Comparison of ENCODE assay signal across 11 mouse cellular contexts in genomic region chr9:15237516-15238296, GRCm38 (mm10). TPM values are rescaled to one million over a fixed set of nuclear protein-coding genes. Genes with fewer than 3 reads are reported as not detected.
DNase-seq lines count a peak whose midpoint lies in the region; ATAC-seq and TF ChIP-seq lines count a peak whose summit lies in the region.
"Had no signal": no experiment of that assay in that cellular context is flagged by ENCODE, and none has a peak within 500 bp of the region (broad histone marks: within the 10 kb centered on the region; RNA-seq: fewer than 3 reads in every experiment).

No protein-coding gene starts in this region.

- H3K9me3 ChIP-seq in hindbrain, embryonic 16.5 days (ENCODE audit: control insufficient read depth, low read length) = no peaks in the 10 kb centered on the region
- H3K9me3 ChIP-seq in hindbrain, postnatal 0 days (ENCODE audit: low read length) = no peaks in the 10 kb centered on the region
- H3K9me3 ChIP-seq in midbrain, embryonic 11.5 days (ENCODE audit: control insufficient read depth, low read length) = no peaks in the 10 kb centered on the region
- H3K9me3 ChIP-seq in midbrain, embryonic 15.5 days = no peaks in the 10 kb centered on the region
- no peaks in the 10 kb centered on the region for H3K9me3 ChIP-seq in heart, embryonic 14.5 days (ENCODE audit: control insufficient read depth, low read length)
- no peaks in the 10 kb centered on the region for H3K9me3 ChIP-seq in midbrain, postnatal 0 days (ENCODE audit: low read length)
- H3K9me3 ChIP-seq: limb, embryonic 12.5 days had no signal

- WGBS in hindbrain, embryonic 16.5 days = 56% methylated on average over 14 of the region's 14 CpGs
- WGBS in hindbrain, postnatal 0 days = 52% methylated on average over 14 of the region's 14 CpGs
- 52% methylated on average over 14 of the region's 14 CpGs for WGBS in midbrain, embryonic 11.5 days
- 48% methylated on average over 14 of the region's 14 CpGs for WGBS in midbrain, embryonic 15.5 days
- WGBS in heart, embryonic 14.5 days = 46% methylated on average over 14 of the region's 14 CpGs
- 51% methylated on average over 14 of the region's 14 CpGs for WGBS in midbrain, postnatal 0 days

- H3K4me2 ChIP-seq in hindbrain, embryonic 16.5 days (ENCODE audit: low read length) = peak overlapping the region; percentile 90
- no peak overlapping the region; the same call in 1 of the 2 replicates for H3K4me2 ChIP-seq in hindbrain, postnatal 0 days (ENCODE audit: low read depth, low read length)
- no peak overlapping the region for H3K4me2 ChIP-seq in midbrain, embryonic 11.5 days
- H3K4me2 ChIP-seq in midbrain, embryonic 15.5 days = no peak overlapping the region
- peak overlapping the region; percentile 88; the same call in 1 of the 2 replicates for H3K4me2 ChIP-seq in heart, embryonic 14.5 days (ENCODE audit: low read length)
- H3K4me2 ChIP-seq in midbrain, postnatal 0 days (ENCODE audit: low read depth, low read length, poor library complexity, severe bottlenecking) = peak overlapping the region; percentile 68

- no peak for DNase-seq in hindbrain, postnatal 0 days (ENCODE audit: low spot score)
- DNase-seq in midbrain, embryonic 11.5 days (ENCODE audit: low spot score, missing footprints) = peak; percentile 78
- DNase-seq in midbrain, postnatal 0 days (ENCODE audit: low spot score) = no peak
- DNase-seq in frontal cortex, adult 2 months (ENCODE audit: extremely low spot score in 1 of 2, low spot score in 1 of 2) = no peak
- DNase-seq in spleen, adult 12 weeks (ENCODE audit: low spot score) = no peak

- no peak for ATAC-seq in hindbrain, embryonic 16.5 days
- ATAC-seq in hindbrain, postnatal 0 days = no peak
- no peak for ATAC-seq in midbrain, embryonic 11.5 days (ENCODE audit: low FRiP score)
- no peak for ATAC-seq in midbrain, embryonic 15.5 days (replicated peaks)
- ATAC-seq in heart, embryonic 14.5 days (ENCODE audit: insufficient number of reproducible peaks, insufficient read depth, low FRiP score, low read depth) = no peak
- ATAC-seq in midbrain, postnatal 0 days (ENCODE audit: low FRiP score) = no peak
- ATAC-seq: activated CD4-positive, CD25-positive, alpha-beta regulatory T cell, adult 4 months had no signal

- H3K4me3 ChIP-seq in hindbrain, embryonic 16.5 days (ENCODE audit: low read length) = no peak overlapping the region
- no peak overlapping the region for H3K4me3 ChIP-seq in hindbrain, postnatal 0 days (ENCODE audit: low read length)
- H3K4me3 ChIP-seq in midbrain, embryonic 11.5 days (ENCODE audit: low read depth, low read length) = no peak overlapping the region
- no peak overlapping the region for H3K4me3 ChIP-seq in midbrain, embryonic 15.5 days
- H3K4me3 ChIP-seq in heart, embryonic 14.5 days (ENCODE audit: control insufficient read depth in 1 of 2, insufficient read depth in 1 of 2, low read depth in 1 of 2, low read length in 2 of 2) = no peak overlapping the region
- H3K4me3 ChIP-seq in midbrain, postnatal 0 days (ENCODE audit: low read depth, low read length) = no peak overlapping the region

- H3K27ac ChIP-seq in hindbrain, embryonic 16.5 days (ENCODE audit: low read depth, low read length) = no peak overlapping the region; the same call in 1 of the 2 replicates
- H3K27ac ChIP-seq in hindbrain, postnatal 0 days = no peak overlapping the region
- no peak overlapping the region for H3K27ac ChIP-seq in midbrain, embryonic 11.5 days (ENCODE audit: low read depth, low read length)
- no peak overlapping the region for H3K27ac ChIP-seq in midbrain, embryonic 15.5 days
- H3K27ac ChIP-seq in heart, embryonic 14.5 days (replicated peaks in 1 of 2; ENCODE audit: control insufficient read depth in 1 of 2, insufficient read depth in 1 of 2, low read depth in 2 of 2, low read length in 2 of 2) = peak overlapping the region; percentile 42 to 51; a peak in 3 of 4 replicates
- no peak overlapping the region for H3K27ac ChIP-seq in midbrain, postnatal 0 days (ENCODE audit: low read depth, low read length)
- H3K27ac ChIP-seq: limb, embryonic 12.5 days had no signal

- peaks cover 9% of the 10 kb centered on the region for H3K4me1 ChIP-seq in hindbrain, embryonic 16.5 days (ENCODE audit: control insufficient read depth, insufficient read depth, low read depth, low read length)
- H3K4me1 ChIP-seq in hindbrain, postnatal 0 days (ENCODE audit: insufficient read depth, low read length) = peaks cover 14% of the 10 kb centered on the region; the same call in 1 of the 2 replicates
- 0 out of 2 replicates have a peak, but pooled peaks cover 2% of the 10 kb centered on the region for H3K4me1 ChIP-seq in midbrain, embryonic 11.5 days (ENCODE audit: control insufficient read depth, insufficient read depth, low read length)
- H3K4me1 ChIP-seq in midbrain, embryonic 15.5 days = peaks cover 11% of the 10 kb centered on the region
- peaks cover 10 to 21% of the 10 kb centered on the region in 2 experiments for H3K4me1 ChIP-seq in heart, embryonic 14.5 days (ENCODE audit: control insufficient read depth in 2 of 2, insufficient read depth in 2 of 2, low read length in 2 of 2)
- no peaks in the 10 kb centered on the region; the same call in 1 of the 2 replicates for H3K4me1 ChIP-seq in midbrain, postnatal 0 days (ENCODE audit: insufficient read depth, low read length)

- H3K36me3 ChIP-seq in hindbrain, embryonic 16.5 days (ENCODE audit: control insufficient read depth, insufficient read depth, low read length) = no peaks in the 10 kb centered on the region
- H3K36me3 ChIP-seq in hindbrain, postnatal 0 days (ENCODE audit: insufficient read depth, low read length) = no peaks in the 10 kb centered on the region
- H3K36me3 ChIP-seq in midbrain, embryonic 11.5 days (ENCODE audit: control insufficient read depth, insufficient read depth, low read length) = no peaks in the 10 kb centered on the region
- no peaks in the 10 kb centered on the region for H3K36me3 ChIP-seq in midbrain, embryonic 15.5 days (replicated peaks)
- no peaks in the 10 kb centered on the region for H3K36me3 ChIP-seq in heart, embryonic 14.5 days (ENCODE audit: control insufficient read depth, insufficient read depth, low read length)
- H3K36me3 ChIP-seq in midbrain, postnatal 0 days (ENCODE audit: insufficient read depth, low read length) = no peaks in the 10 kb centered on the region
- H3K36me3 ChIP-seq: limb, embryonic 12.5 days had no signal

- 0 out of 2 replicates have a peak overlapping the region, but pooled peaks have one; percentile 82 for H3K9ac ChIP-seq in hindbrain, embryonic 16.5 days (ENCODE audit: low read depth, low read length)
- no peak overlapping the region for H3K9ac ChIP-seq in hindbrain, postnatal 0 days (replicated peaks; ENCODE audit: low read length)
- no peak overlapping the region for H3K9ac ChIP-seq in midbrain, embryonic 11.5 days (ENCODE audit: low read length)
- no peak overlapping the region for H3K9ac ChIP-seq in midbrain, embryonic 15.5 days
- H3K9ac ChIP-seq in heart, embryonic 14.5 days (ENCODE audit: low read length) = peak overlapping the region; percentile 25; the same call in 1 of the 2 replicates
- peak overlapping the region; percentile 62; the same call in 1 of the 2 replicates for H3K9ac ChIP-seq in midbrain, postnatal 0 days (replicated peaks; ENCODE audit: low read length, poor library complexity, severe bottlenecking)

- H3K27me3 ChIP-seq in hindbrain, embryonic 16.5 days (replicated peaks; ENCODE audit: control insufficient read depth, insufficient read depth, low read length) = no peaks in the 10 kb centered on the region
- no peaks in the 10 kb centered on the region for H3K27me3 ChIP-seq in hindbrain, postnatal 0 days (ENCODE audit: insufficient read depth, low read length)
- H3K27me3 ChIP-seq in midbrain, embryonic 11.5 days (ENCODE audit: control insufficient read depth, insufficient read depth, low read length) = no peaks in the 10 kb centered on the region
- H3K27me3 ChIP-seq in midbrain, embryonic 15.5 days (replicated peaks) = no peaks in the 10 kb centered on the region
- no peaks in the 10 kb centered on the region for H3K27me3 ChIP-seq in heart, embryonic 14.5 days (ENCODE audit: control insufficient read depth, insufficient read depth, low read length)
- no peaks in the 10 kb centered on the region for H3K27me3 ChIP-seq in midbrain, postnatal 0 days (ENCODE audit: insufficient read depth, low read length)

- no peak for TF ChIP-seq CTCF in hindbrain, postnatal 0 days (IDR thresholded peaks at IDR 0.05; ENCODE audit: low read depth)
- TF ChIP-seq CTCF in midbrain, postnatal 0 days (IDR thresholded peaks at IDR 0.05) = no peak

RNA-seq across cellular contexts. Expression of gene Vstm5, which starts 1.1 kb away (rescaled TPM):
- 33.0 and 36.6 TPM in 2 replicates for polyA plus RNA-seq in hindbrain, embryonic 16.5 days (2015; fragmentation: Nextera tagmentation; extraction: Ambion mirVana)
- total RNA-seq in hindbrain, postnatal 0 days (2014; rRNA removed) = 31.4 and 36.0 TPM in 2 replicates
- polyA plus RNA-seq in hindbrain, postnatal 0 days (2015; fragmentation: Nextera tagmentation; extraction: Ambion mirVana) = 27.4 and 27.9 TPM in 2 replicates
- polyA plus RNA-seq in midbrain, embryonic 11.5 days (2014; fragmentation: Nextera tagmentation; extraction: Ambion mirVana) = 1.9 and 2.0 TPM in 2 replicates
- polyA plus RNA-seq in midbrain, embryonic 15.5 days (2015; fragmentation: Nextera tagmentation; extraction: Ambion mirVana) = 22.9 and 24.8 TPM in 2 replicates
- 2.5 and 3.0 TPM in 2 replicates for polyA plus RNA-seq in heart, embryonic 14.5 days (2014; fragmentation: Nextera tagmentation; extraction: Ambion mirVana)
- total RNA-seq in midbrain, postnatal 0 days (2014; rRNA removed) = 37.4 and 43.4 TPM in 2 replicates
- 30.6 and 37.2 TPM in 2 replicates for polyA plus RNA-seq in midbrain, postnatal 0 days (2015; fragmentation: Nextera tagmentation; extraction: Ambion mirVana)
- 15.4 and 18.4 TPM in 2 replicates for polyA plus RNA-seq in frontal cortex, adult 2 months (2012; rRNA removed)
- total RNA-seq: megakaryocyte, adult 5-6 weeks had no signal
- polyA plus RNA-seq: activated CD4-positive, CD25-positive, alpha-beta regulatory T cell, adult 4 months had no signal

RNA-seq across cellular contexts. Expression of gene Med17, which starts 42.0 kb away (rescaled TPM):
- polyA plus RNA-seq in hindbrain, embryonic 16.5 days (2015; fragmentation: Nextera tagmentation; extraction: Ambion mirVana) = 25.8 and 31.9 TPM in 2 replicates
- total RNA-seq in hindbrain, postnatal 0 days (2014; rRNA removed) = 21.9 and 28.8 TPM in 2 replicates
- polyA plus RNA-seq in hindbrain, postnatal 0 days (2015; fragmentation: Nextera tagmentation; extraction: Ambion mirVana) = 19.0 and 22.1 TPM in 2 replicates
- polyA plus RNA-seq in midbrain, embryonic 11.5 days (2014; fragmentation: Nextera tagmentation; extraction: Ambion mirVana) = 47.4 and 48.9 TPM in 2 replicates
- 30.8 and 36.1 TPM in 2 replicates for polyA plus RNA-seq in midbrain, embryonic 15.5 days (2015; fragmentation: Nextera tagmentation; extraction: Ambion mirVana)
- polyA plus RNA-seq in heart, embryonic 14.5 days (2014; fragmentation: Nextera tagmentation; extraction: Ambion mirVana) = 20.5 and 25.8 TPM in 2 replicates
- total RNA-seq in midbrain, postnatal 0 days (2014; rRNA removed) = 28.6 and 28.8 TPM in 2 replicates
- polyA plus RNA-seq in midbrain, postnatal 0 days (2015; fragmentation: Nextera tagmentation; extraction: Ambion mirVana) = 19.4 and 24.6 TPM in 2 replicates
- 44.0 and 48.7 TPM in 2 replicates for polyA plus RNA-seq in frontal cortex, adult 2 months (2012; rRNA removed)

Comparison
In these comparisons a context has a peak if more than half of its experiments do, and no peak if none do; other contexts are left out.
1. H3K4me2 ChIP-seq: peak in hindbrain, embryonic 16.5 days (single experiment), heart, embryonic 14.5 days (single experiment) and midbrain, postnatal 0 days (single experiment); none in hindbrain, postnatal 0 days (single experiment), midbrain, embryonic 11.5 days (single experiment) and midbrain, embryonic 15.5 days (single experiment).
2. H3K9ac ChIP-seq: peak in hindbrain, embryonic 16.5 days (single experiment), heart, embryonic 14.5 days (single experiment) and midbrain, postnatal 0 days (single experiment); none in hindbrain, postnatal 0 days (single experiment), midbrain, embryonic 11.5 days (single experiment) and midbrain, embryonic 15.5 days (single experiment).
3. H3K27ac ChIP-seq: peak in heart, embryonic 14.5 days (2 of 2); none in hindbrain, embryonic 16.5 days (single experiment), hindbrain, postnatal 0 days (single experiment), midbrain, embryonic 11.5 days (single experiment), midbrain, embryonic 15.5 days (single experiment) and midbrain, postnatal 0 days (single experiment).